Mouse (Mus musculus): ENCODE measurements around the gene Olfr54.
"Not testable (repeated sequence)": the region's sequence is repeated elsewhere in the genome, so short reads cannot be mapped to it uniquely, and the experiment has no call there.

Gene Olfr54

GRCm38 (mm10) chr11:51013936-51014335 lies at the start of gene Olfr54:
TSS of gene Olfr54 (plus strand) at chr11:51014236.
- DNase-seq (ENCODE audit: low spot score in 2 of 2): no peak

- no peak for DNase-seq (ENCODE audit: low spot score in 2 of 2)
Observed at GRCm38 (mm10) chr11:50964886-50965285, 49.1 kb upstream of the Olfr54 start.

- no peak for DNase-seq (ENCODE audit: low spot score in 2 of 2)
Observed at GRCm38 (mm10) chr11:50966230-50966629, 47.8 kb upstream of the Olfr54 start, which contains the start of gene Olfr1378. TSS of gene Olfr1378 (plus strand) at chr11:50966530.

- DNase-seq (ENCODE audit: low spot score in 2 of 2): no peak
Observed at GRCm38 (mm10) chr11:50977216-50977615, 36.8 kb upstream of the Olfr54 start.

GRCm38 (mm10) chr11:50981667-50982066 lies 32.4 kb upstream of the Olfr54 start, which contains the start of gene Olfr1377:
TSS of gene Olfr1377 (plus strand) at chr11:50981967.
- DNase-seq (ENCODE audit: low spot score in 2 of 2): no peak

GRCm38 (mm10) chr11:51003296-51003695 lies 10.7 kb upstream of the Olfr54 start, which contains the start of gene Olfr51:
TSS of gene Olfr51 (plus strand) at chr11:51003596.
- DNase-seq (ENCODE audit: low spot score in 2 of 2): no peak

GRCm38 (mm10) chr11:51011821-51012220 lies 2.2 kb upstream of the Olfr54 start:
- DNase-seq (ENCODE audit: low spot score in 2 of 2): no peak

GRCm38 (mm10) chr11:51016341-51016740 lies 2.3 kb downstream of the Olfr54 start:
- DNase-seq (ENCODE audit: low spot score in 2 of 2): no peak

GRCm38 (mm10) chr11:51026811-51027210 lies 12.8 kb downstream of the Olfr54 start:
- DNase-seq (ENCODE audit: low spot score in 2 of 2): not testable (repeated sequence)

- DNase-seq (ENCODE audit: low spot score in 2 of 2): not testable (repeated sequence)
Observed at GRCm38 (mm10) chr11:51029381-51029780, 15.3 kb downstream of the Olfr54 start.

- no peak for DNase-seq (ENCODE audit: low spot score in 2 of 2)
Observed at GRCm38 (mm10) chr11:51030225-51030624, 16.2 kb downstream of the Olfr54 start.

GRCm38 (mm10) chr11:51032851-51033250 lies 18.8 kb downstream of the Olfr54 start:
- DNase-seq (ENCODE audit: low spot score in 2 of 2): no peak

GRCm38 (mm10) chr11:51034141-51034540 lies 20.1 kb downstream of the Olfr54 start:
- not testable (repeated sequence) for DNase-seq (ENCODE audit: low spot score in 2 of 2)

- DNase-seq (ENCODE audit: low spot score in 2 of 2): no peak
Observed at GRCm38 (mm10) chr11:51035951-51036350, 21.9 kb downstream of the Olfr54 start.

- DNase-seq (ENCODE audit: low spot score in 2 of 2): not testable (repeated sequence)
Observed at GRCm38 (mm10) chr11:51044776-51045175, 30.7 kb downstream of the Olfr54 start.

GRCm38 (mm10) chr11:51047809-51048208 lies 33.8 kb downstream of the Olfr54 start, which contains the start of gene Olfr1375:
TSS of gene Olfr1375 (plus strand) at chr11:51048109.
- DNase-seq (ENCODE audit: low spot score in 2 of 2): not testable (repeated sequence)

- DNase-seq (ENCODE audit: low spot score in 2 of 2): no peak
Observed at GRCm38 (mm10) chr11:51051678-51052077, 37.6 kb downstream of the Olfr54 start.

- no peak for DNase-seq (ENCODE audit: low spot score in 2 of 2)
Observed at GRCm38 (mm10) chr11:51053230-51053629, 39.2 kb downstream of the Olfr54 start.

- DNase-seq (ENCODE audit: low spot score in 2 of 2): no peak
Observed at GRCm38 (mm10) chr11:51059151-51059571, 45.1 kb downstream of the Olfr54 start, which contains the start of gene Zfp354a. TSS of gene Zfp354a (plus strand) at chr11:51059257.

- DNase-seq (ENCODE audit: low spot score in 2 of 2): no peak
Observed at GRCm38 (mm10) chr11:51059640-51060039, 45.6 kb downstream of the Olfr54 start.

- DNase-seq (ENCODE audit: low spot score in 2 of 2): no peak
Observed at GRCm38 (mm10) chr11:51060981-51061380, 46.9 kb downstream of the Olfr54 start.

GRCm38 (mm10) chr11:51063276-51063675 lies 49.2 kb downstream of the Olfr54 start:
- no peak for DNase-seq (ENCODE audit: low spot score in 2 of 2)

- DNase-seq (ENCODE audit: low spot score in 2 of 2): no peak
Observed at GRCm38 (mm10) chr11:51063841-51064240, 49.8 kb downstream of the Olfr54 start.

All from spleen, postnatal 10 days (tissue).